Mouse (Mus musculus) erythroblast, embryonic 14.5 days (primary cell): ENCODE results near the gene Amy2a5.

Source experiments
- GATA1 ChIP-seq: IDR thresholded peaks from 2 replicates; pipeline ENCODE4 v1.6.1; 2012; ENCODE audit warnings: low read length, inconsistent platforms, mixed read lengths
- TAL1 ChIP-seq: IDR thresholded peaks from 3 replicates; pipeline ENCODE4 v1.6.1; 2012; ENCODE audit warnings: low read length, inconsistent platforms, mixed read lengths

DNA sequence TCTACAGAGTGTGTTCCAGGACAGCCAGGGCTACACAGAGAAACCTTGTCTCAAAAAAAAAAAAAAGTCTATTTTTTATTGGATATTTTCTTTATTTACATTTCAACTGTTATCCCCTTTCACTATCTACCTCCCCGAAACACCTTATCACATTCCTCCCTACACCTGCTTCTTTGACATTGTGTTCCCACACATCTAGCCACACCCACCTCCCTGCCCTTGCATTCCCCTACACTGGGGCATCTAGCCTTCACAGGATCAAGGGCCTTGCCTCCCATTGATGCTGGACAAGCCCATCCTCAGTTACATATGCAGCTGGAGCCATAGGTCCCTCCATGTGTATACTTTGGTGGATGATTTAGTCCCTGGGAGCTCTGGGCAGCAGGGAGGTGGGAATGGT is 31.5 kb downstream of the Amy2a5 start:
- TF ChIP-seq GATA1 = no peak
- no peak for TF ChIP-seq TAL1
